Mouse (Mus musculus) embryonic facial prominence, embryonic 10.5 days (tissue): ENCODE measurements around the gene Cacna2d2. TPM values are rescaled to one million over a fixed set of nuclear protein-coding genes. Genes with fewer than 3 reads are reported as not detected.

Experiments
- DNase-seq: peaks from one replicate; pipeline ENCODE4 v3.0.0-alpha.2; 2017; ENCODE audit warnings: low spot score
- H3K27ac ChIP-seq: fragments of 300-500 bp; sonication (generic); replicated peaks from 2 replicates; pipeline ENCODE4 v1.5.1; 2016; ENCODE audit warnings: mild to moderate bottlenecking
- H3K27me3 ChIP-seq: fragments of 300-500 bp; sonication (generic); replicated peaks from 2 replicates; pipeline ENCODE4 v1.6.1; 2016; ENCODE audit warnings: low read depth, mild to moderate bottlenecking; ENCODE audit not compliant: poor library complexity, severe bottlenecking
- H3K36me3 ChIP-seq: fragments of 300-500 bp; sonication (generic); replicated peaks from 2 replicates; pipeline ENCODE4 v1.6.1; 2016; ENCODE audit warnings: mild to moderate bottlenecking, moderate library complexity
- H3K4me1 ChIP-seq: fragments of 300-500 bp; sonication (generic); 2 replicates; pipeline ENCODE4 v1.6.1; 2016
- H3K4me3 ChIP-seq: fragments of 300-500 bp; sonication (generic); 2 replicates; pipeline ENCODE4 v1.5.1; 2016; ENCODE audit warnings: mild to moderate bottlenecking, moderate library complexity
- H3K9me3 ChIP-seq: fragments of 300-500 bp; sonication (generic); 2 replicates; pipeline ENCODE4 v1.6.1; 2016; ENCODE audit warnings: mild to moderate bottlenecking
- WGBS: fragments of 180-500 bp; shearing (Covaris S2); methylation state at CpG from one replicate; pipeline ENCODE4 v1.1.7; 2016; 5-methylcytosine and 5-hydroxymethylcytosine counted together
- polyA plus RNA-seq: library from polyadenylated mRNA; unstranded; fragments of >200 nt; fragmentation: Nextera tagmentation; extraction: Ambion mirVana; gene quantifications from 2 replicates; pipeline ENCODE4 v1.2.1, GENCODE M21; 2016

Gene Cacna2d2
- polyA plus RNA-seq, 1 experiment from 2014 or later: 0.50 TPM

DNA sequence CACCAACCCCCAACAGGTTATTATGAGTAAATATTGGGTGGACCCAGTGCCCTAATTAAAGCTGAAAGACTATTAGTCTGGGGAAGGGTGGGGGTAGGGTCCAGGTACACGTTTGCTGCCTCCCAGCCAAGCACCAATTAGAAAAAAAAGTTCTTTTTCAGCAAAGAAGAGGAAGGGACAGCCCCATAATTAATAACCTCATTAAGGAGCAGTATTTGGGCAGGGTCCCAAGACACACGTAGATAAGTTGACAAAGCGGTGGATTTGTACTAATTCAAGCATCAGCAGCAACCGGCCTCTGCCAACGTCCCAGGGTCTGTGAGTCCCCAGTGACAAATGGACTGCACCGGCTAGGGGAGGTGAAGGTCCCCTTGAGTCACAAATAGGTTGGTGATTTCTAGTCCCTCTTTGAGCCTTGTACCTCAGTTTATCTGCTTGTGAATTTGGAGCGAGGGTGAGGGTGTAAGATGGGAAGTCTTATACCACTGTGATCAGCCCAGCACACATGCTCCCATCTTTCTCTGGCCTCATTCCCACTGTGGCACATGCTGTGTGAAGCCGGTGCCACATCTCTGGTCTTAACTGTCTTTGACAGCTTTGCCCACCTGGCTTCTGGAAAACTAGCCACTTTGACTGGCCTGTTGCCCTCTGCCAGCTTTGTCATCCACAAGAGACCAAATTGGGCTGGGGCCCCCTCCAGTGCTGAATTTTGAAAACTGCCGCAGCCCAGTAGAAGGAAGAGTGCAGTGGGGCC is 20.3 kb downstream of the Cacna2d2 start:
- no peak overlapping the region for H3K4me3 ChIP-seq
- 86% methylated on average over 9 of the region's 9 CpGs for WGBS
- peaks cover 13% of the 10 kb centered on the region for H3K4me1 ChIP-seq
- no peak overlapping the region for H3K27ac ChIP-seq
- no peaks in the 10 kb centered on the region for H3K36me3 ChIP-seq
- DNase-seq: no peak
- H3K27me3 ChIP-seq: peaks cover 21% of the 10 kb centered on the region; the same call in 1 of the 2 replicates
- no peaks in the 10 kb centered on the region for H3K9me3 ChIP-seq

- Histone ChIP-seq H3K27me3 (peaks cover 21% of the 10 kb centered on the region), H3K9me3 (no peaks in the 10 kb centered on the region)
Observed at GRCm38 (mm10) chr9:107420898-107421297, 21.5 kb downstream of the Cacna2d2 start.

GRCm38 (mm10) chr9:107422878-107423277 is 23.5 kb downstream of the Cacna2d2 start:
- H3K27me3 ChIP-seq: peaks cover 39% of the 10 kb centered on the region
- H3K36me3 ChIP-seq: no peaks in the 10 kb centered on the region
- H3K9me3 ChIP-seq: no peaks in the 10 kb centered on the region
- 72% methylated on average over 2 of the region's 2 CpGs for WGBS
- no peak for DNase-seq
- no peak overlapping the region for H3K27ac ChIP-seq
- H3K4me1 ChIP-seq: peaks cover 10% of the 10 kb centered on the region
- H3K4me3 ChIP-seq: no peak overlapping the region

More at GRCm38 (mm10) chr9:107420898-107421297, 21.5 kb downstream of the Cacna2d2 start:
- no peaks in the 10 kb centered on the region for H3K36me3 ChIP-seq
- WGBS: 85% methylated on average over 5 of the region's 5 CpGs
- DNase-seq: no peak
- H3K4me1 ChIP-seq: peaks cover 17% of the 10 kb centered on the region
- H3K4me3 ChIP-seq: no peak overlapping the region
- no peak overlapping the region for H3K27ac ChIP-seq

DNA sequence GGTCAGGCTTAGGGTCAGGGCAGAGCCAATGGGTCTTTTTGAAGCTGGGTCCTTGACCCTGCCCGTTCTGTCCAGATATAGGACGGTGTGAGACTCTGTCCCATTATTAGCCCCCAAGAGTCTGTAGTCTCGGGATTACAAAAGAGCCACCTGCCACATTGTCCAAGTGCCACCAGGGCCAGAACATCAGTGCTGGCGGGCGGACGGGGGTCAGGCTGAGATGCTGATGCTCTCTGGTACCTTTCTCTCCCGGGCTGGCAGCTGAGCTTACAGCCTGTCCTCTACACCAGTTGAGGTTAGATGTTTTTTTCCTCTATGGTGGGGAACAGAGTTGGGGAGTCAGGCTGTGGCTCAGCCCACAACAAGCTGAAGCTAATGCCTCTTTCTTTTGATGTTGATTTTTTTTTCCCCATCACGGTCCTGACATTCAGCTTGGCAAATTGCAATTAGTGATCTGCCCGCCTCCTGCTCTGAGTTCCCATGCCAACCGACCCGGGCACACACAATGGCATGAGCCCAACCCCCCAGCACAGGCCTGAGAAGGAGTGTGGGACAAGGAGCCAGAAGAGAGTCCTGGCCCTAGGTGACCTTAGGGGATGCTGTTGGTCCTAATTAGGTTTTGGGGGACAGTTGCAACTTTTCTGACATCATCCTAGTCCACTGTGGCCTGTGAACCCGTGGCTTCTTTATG is 25.2 kb downstream of the Cacna2d2 start:
- no peak overlapping the region for H3K27ac ChIP-seq
- 65% methylated on average over 12 of the region's 12 CpGs for WGBS
- no peaks in the 10 kb centered on the region for H3K36me3 ChIP-seq

GRCm38 (mm10) chr9:107427876-107428275 is 28.5 kb downstream of the Cacna2d2 start:
- H3K4me1 ChIP-seq: peaks cover 50% of the 10 kb centered on the region
- 87% methylated on average over 7 of the region's 7 CpGs for WGBS
- peaks cover 32% of the 10 kb centered on the region for H3K27me3 ChIP-seq
- H3K9me3 ChIP-seq: no peaks in the 10 kb centered on the region
- H3K36me3 ChIP-seq: no peaks in the 10 kb centered on the region
- DNase-seq: no peak
- H3K27ac ChIP-seq: no peak overlapping the region
- no peak overlapping the region for H3K4me3 ChIP-seq

More for the DNA sequence above, 25.2 kb downstream of the Cacna2d2 start:
- H3K27me3 ChIP-seq: peaks cover 50% of the 10 kb centered on the region
- no peak overlapping the region for H3K4me3 ChIP-seq
- H3K4me1 ChIP-seq: peaks cover 28% of the 10 kb centered on the region
- no peak for DNase-seq
- no peaks in the 10 kb centered on the region for H3K9me3 ChIP-seq

- Histone ChIP-seq H3K4me3 (no peak overlapping the region), H3K27me3 (peaks cover 32% of the 10 kb centered on the region), H3K27ac (no peak overlapping the region; the same call in 1 of the 2 replicates), H3K9me3 (no peaks in the 10 kb centered on the region), H3K4me1 (peaks cover 50% of the 10 kb centered on the region), H3K36me3 (no peaks in the 10 kb centered on the region)
- 54% methylated on average over 5 of the region's 5 CpGs for WGBS
- DNase-seq: no peak
Observed at GRCm38 (mm10) chr9:107428451-107429186, 29.2 kb downstream of the Cacna2d2 start.

DNA sequence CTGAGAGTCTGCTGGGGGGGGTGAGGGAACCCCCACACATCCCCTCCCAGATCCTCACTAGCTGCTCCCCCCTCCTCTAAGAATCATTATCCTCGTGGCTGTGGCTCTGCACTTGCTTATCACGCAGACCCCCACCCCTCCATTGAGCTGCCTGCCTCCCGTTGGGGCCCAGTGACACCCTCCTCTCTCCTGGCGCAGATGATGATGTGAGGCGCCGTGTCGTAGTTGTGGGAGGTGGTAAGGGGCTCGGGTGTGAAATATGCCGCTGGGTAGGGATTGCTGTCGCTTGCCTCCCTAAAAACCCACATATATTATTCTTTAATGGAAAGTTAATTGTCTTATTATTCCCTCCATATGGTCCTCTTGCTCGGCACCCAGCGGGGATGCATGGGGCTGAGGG is 31.0 kb downstream of the Cacna2d2 start:
- Histone ChIP-seq H3K27me3 (peaks cover 34% of the 10 kb centered on the region), H3K4me1 (peaks cover 52% of the 10 kb centered on the region), H3K9me3 (no peaks in the 10 kb centered on the region), H3K4me3 (no peak overlapping the region), H3K27ac (no peak overlapping the region), H3K36me3 (no peaks in the 10 kb centered on the region)
- DNase-seq: no peak
- 73% methylated on average over 12 of the region's 12 CpGs for WGBS

GRCm38 (mm10) chr9:107432546-107432945 is 33.1 kb downstream of the Cacna2d2 start:
- Histone ChIP-seq H3K27ac (no peak overlapping the region), H3K4me1 (peaks cover 67% of the 10 kb centered on the region), H3K36me3 (no peaks in the 10 kb centered on the region), H3K4me3 (no peak overlapping the region), H3K27me3 (peaks cover 22% of the 10 kb centered on the region), H3K9me3 (no peaks in the 10 kb centered on the region)
- WGBS: 85% methylated on average over 3 of the region's 3 CpGs
- no peak for DNase-seq

DNA sequence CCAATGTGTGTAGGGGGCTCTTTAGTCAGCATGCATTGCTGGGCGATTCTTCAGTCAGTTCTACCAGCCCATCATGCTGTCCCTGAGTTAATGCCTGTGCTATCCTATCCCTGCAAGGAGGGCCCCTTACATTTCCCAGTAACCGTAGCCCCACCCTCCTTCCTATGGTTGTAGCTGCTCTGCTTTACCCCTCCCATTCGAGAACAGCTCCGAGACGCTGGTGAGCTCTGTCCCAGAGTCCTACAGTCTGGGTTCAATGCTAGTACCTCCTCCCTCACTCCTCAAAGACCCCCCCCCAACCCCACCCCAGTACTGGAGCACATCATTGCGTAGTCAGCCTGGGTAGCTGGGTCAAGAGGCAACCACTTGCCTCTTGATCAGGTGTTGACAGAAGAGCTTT is 35.4 kb downstream of the Cacna2d2 start:
- H3K9me3 ChIP-seq: no peaks in the 10 kb centered on the region
- 46% methylated on average over 6 of the region's 6 CpGs for WGBS
- H3K4me3 ChIP-seq: no peak overlapping the region
- H3K4me1 ChIP-seq: peaks cover 51% of the 10 kb centered on the region
- H3K27me3 ChIP-seq: peaks cover 9% of the 10 kb centered on the region
- no peaks in the 10 kb centered on the region for H3K36me3 ChIP-seq
- DNase-seq: no peak
- no peak overlapping the region for H3K27ac ChIP-seq

DNA sequence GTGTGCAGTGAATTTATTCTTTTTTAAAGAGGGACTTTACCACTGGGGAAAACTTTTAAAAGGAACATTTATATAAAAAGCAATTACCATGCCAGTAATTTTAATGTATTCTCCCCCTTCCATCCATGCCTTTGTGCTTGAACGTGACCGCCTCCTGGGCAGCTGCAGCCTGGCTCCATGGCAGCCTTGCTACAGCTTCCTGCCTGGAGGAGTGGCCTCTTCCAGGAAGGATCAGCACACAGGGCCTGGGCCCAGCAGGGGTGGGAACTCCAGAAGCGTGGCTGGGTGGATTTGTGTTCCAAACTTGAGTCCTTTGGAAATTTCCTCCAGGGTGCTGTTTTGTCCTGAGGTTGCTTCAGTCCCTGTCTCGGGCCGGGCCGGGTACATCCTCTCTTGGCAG is 35.9 kb downstream of the Cacna2d2 start:
- Histone ChIP-seq H3K9me3 (no peaks in the 10 kb centered on the region), H3K36me3 (no peaks in the 10 kb centered on the region), H3K27me3 (peaks cover 9% of the 10 kb centered on the region), H3K27ac (0 out of 2 replicates have a peak overlapping the region, but pooled peaks have one; percentile 35), H3K4me1 (peaks cover 47% of the 10 kb centered on the region), H3K4me3 (no peak overlapping the region)
- no peak for DNase-seq
- 28% methylated on average over 6 of the region's 6 CpGs for WGBS

- Histone ChIP-seq H3K36me3 (no peaks in the 10 kb centered on the region), H3K9me3 (no peaks in the 10 kb centered on the region), H3K27me3 (0 out of 2 replicates have a peak, but pooled peaks cover 4% of the 10 kb centered on the region), H3K4me3 (no peak overlapping the region), H3K27ac (no peak overlapping the region), H3K4me1 (peaks cover 33% of the 10 kb centered on the region)
- 68% methylated on average over 4 of the region's 4 CpGs for WGBS
- no peak for DNase-seq
Observed at GRCm38 (mm10) chr9:107442891-107443290, 43.5 kb downstream of the Cacna2d2 start.

GRCm38 (mm10) chr9:107443324-107443723 is 43.9 kb downstream of the Cacna2d2 start:
- no peak for DNase-seq
- 73% methylated on average over 12 of the region's 12 CpGs for WGBS
- H3K27ac ChIP-seq: no peak overlapping the region
- no peak overlapping the region for H3K4me3 ChIP-seq
- H3K27me3 ChIP-seq: 0 out of 2 replicates have a peak, but pooled peaks cover 4% of the 10 kb centered on the region
- H3K4me1 ChIP-seq: peaks cover 32% of the 10 kb centered on the region
- H3K36me3 ChIP-seq: no peaks in the 10 kb centered on the region
- no peaks in the 10 kb centered on the region for H3K9me3 ChIP-seq
